Mouse (Mus musculus): ENCODE data around the gene Helz2. TPM values are rescaled to one million over a fixed set of nuclear protein-coding genes. Genes with fewer than 3 reads are reported as not detected.

Gene Helz2
- total RNA-seq (2023) = 10 to 100 TPM; 57.6 to 57.7 TPM

DNA sequence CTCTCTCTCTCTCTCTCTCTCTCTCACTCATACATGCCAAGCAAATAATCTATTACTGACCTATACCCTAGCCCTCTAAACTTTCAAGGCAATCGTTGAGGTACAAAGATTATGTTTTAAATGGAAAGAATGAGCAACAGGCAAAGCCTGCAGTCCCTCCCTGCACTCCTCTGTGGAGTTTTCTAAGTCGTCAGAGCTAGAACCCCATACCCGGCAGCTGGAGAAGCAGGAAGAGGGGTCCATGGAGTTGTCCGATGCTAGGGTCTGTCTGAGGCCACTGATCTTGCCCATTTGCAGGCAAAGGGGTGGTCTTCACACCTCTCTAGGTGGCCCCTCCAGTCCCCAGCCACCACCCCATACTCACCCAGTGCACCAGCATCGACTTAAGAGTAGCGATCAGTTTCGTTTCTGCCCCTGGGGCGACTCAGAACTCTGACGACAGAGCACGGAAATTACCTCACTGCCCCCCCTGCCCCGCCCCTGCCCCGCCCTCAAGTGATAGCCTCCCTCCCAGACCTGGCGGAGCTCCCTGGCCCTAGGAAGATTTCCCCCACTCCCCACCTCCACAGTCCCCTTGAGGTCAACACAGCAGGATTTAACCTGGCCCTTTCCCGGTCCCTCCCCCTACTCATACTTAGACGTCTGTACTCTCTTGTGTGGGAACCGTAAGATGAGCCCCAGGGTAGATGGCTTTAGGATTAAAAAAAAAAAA, at the start of gene Helz2:
Helz2 (minus strand) TSS at position 426 of the 712 bp plus-strand sequence.

DNA sequence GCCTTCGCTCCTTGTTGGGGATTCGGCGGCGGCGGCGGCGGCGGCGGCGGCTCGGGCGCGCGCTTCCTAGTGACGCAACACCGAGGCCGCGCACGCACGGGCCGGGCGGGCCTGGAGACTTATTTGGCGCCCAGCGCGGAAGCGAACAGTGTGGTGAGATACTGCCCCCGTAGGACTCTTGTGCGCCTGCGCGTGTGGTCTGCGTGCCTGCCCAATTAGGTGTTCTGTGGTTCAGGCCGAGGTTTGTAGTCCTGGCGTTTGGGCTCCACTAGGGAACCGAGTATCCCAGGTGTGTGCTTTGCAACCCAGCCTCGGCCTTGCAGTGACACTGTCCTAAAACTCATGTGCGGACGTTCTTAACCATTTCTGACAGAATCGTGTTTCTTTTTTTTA, 46.1 kb upstream of the Helz2 start, which contains the start of gene Gmeb2:
Gmeb2 (minus strand) TSS at position 78 of the 393 bp plus-strand sequence.

DNA sequence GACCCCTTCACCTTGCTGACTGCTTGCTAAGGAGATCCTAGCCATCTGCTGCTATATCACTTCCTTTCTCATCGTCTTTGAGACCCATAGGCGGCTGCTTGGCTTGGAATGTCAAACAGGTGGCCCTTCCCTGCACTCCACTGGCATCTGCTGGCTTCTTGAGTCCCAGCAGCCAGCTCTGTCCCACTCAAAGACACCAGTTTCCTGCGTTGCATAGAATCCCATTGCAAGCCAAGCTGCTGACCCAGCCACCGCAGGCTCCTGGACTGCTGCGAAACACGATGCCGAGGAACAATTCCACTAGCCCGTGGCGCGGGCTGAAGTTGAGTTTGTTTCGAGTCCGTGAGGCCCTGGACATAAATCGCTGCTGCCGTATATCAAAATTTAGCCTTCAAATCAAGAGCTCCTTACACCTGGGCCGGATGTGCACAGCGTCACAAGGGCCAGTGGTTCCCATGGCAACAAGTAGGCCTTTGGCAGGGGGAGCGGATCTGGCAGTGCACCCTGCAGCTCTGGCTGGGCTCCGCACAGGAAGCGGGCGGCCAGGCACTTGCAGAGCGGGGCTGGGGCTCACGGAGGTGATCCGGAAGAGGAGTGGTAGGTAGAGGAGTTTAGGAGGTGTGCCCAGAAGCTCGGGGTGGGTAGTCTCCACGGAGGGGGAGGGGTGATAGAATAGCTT, 22.1 kb downstream of the Helz2 start, which contains the start of gene Fndc11:
Fndc11 (plus strand) TSS at position 476 of the 679 bp plus-strand sequence.

DNA sequence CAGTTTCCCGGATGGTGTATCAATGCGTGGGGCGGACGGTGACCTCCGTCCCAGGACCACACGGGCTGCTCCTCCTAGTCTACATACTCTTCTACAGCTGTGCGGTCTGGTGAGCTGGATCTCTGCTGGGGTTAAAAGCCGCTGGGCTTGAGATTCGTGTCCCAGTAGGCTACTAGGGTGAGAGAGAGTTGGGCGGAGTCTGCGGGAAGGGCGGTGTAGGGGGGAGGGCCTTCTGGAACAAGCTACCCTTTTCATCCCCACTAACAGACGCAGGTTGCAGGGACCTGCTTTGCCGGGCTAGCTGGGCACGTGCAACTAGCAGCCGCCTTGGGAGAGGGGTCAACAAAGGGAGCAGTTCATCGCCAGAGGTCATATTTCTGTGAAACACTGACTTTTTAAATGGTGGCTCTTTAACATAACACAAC, 28.8 kb downstream of the Helz2 start, which contains the start of gene Srms:
Srms (minus strand) TSS at position 165 of the 425 bp plus-strand sequence.

DNA sequence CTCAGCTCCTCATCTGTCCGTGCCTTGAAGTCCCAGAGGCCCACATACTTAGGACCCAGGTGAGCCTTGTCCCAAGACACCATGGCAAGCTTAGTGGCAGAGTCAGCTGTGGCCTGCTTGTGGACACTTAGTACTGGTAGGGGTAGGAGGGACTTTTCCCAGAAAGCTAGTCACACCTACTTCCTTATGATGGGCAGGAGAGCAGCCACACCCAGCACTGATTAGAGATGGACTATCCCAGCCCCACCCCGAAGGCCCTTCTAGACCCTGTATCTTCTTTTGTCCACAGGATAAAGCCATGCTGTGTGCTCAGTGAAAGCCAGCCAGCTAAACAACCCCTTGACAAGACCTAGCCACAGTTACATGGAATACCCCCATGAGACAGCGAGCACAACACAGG, 39.4 kb downstream of the Helz2 start, which contains the start of gene Ptk6:
Ptk6 (minus strand) TSS at position 368 of the 400 bp plus-strand sequence.

DNA sequence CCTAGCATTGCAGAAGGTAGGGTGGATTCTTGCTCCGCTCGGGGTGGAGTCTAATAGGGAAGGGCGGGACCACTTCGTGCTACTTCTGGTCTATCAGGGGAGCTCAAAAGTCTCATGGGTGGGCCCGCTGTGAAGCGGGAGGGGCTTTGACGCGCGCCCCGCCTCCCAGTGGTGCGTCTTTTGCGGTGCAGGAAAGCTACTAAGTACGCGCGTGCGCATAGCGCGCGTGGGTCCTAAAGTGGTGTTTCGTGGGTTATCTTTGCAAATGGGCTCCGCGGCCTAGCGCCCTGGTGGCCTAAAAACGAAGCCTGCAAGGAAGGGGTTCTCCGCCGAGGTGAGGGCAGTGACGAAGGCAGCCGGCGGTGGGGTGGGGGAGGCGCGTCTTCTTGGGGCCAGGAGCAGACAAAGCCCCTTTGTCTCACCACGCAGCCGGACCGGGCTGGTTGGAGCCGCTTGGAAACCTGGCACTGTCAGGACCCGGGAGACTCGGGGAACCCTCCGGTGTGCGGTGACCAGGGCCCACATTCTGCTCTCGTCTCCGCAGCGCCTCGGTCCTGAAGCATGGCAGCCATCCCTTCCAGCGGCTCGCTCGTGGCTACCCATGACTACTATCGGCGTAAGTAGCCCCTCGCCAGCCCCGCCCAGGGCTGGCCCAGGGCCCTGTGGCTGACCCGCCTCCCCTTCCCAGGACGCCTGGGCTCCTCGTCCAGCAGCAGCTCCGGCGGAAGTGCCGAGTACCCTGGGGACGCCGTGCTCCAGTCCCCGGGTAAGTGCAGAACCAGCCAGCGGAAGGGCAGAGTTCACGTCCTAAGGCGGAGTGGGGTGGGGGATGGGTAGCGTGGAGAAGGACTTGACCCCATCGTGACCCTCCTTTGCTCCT, 54.5 kb downstream of the Helz2 start, which contains the start of gene Ppdpf:
Ppdpf (plus strand) TSS at position 127 of the 880 bp plus-strand sequence.

Other genes with a start within 250 kb of the Helz2 start
- gene Chrna4, start 198.5 kb downstream of the Helz2 start, total RNA-seq (2023) = not detected
- gene Kcnq2, start 106.7 kb downstream of the Helz2 start, total RNA-seq (2023) = not detected
- not detected for gene Eef1a2, start 85.0 kb downstream of the Helz2 start, total RNA-seq (2023)
- 10 to 100 TPM; 61.3 to 68.4 TPM for gene Ppdpf, start 54.8 kb downstream of the Helz2 start, total RNA-seq (2023)
- under 1 TPM in 1 of 2 experiments, not detected in 1; 0.34 TPM for gene Ptk6, start 39.2 kb downstream of the Helz2 start, total RNA-seq (2023)
- not detected for gene Srms, start 28.8 kb downstream of the Helz2 start, total RNA-seq (2023)
- not detected for gene Fndc11, start 22.0 kb downstream of the Helz2 start, total RNA-seq (2023)
- 10 to 100 TPM; 26.5 to 28.5 TPM for gene Gmeb2, start 46.0 kb upstream of the Helz2 start, total RNA-seq (2023)
- gene Stmn3, start 72.5 kb upstream of the Helz2 start, total RNA-seq (2023) = not detected
- 10 to 100 TPM; 24.7 to 26.6 TPM for gene Rtel1, start 77.7 kb upstream of the Helz2 start, total RNA-seq (2023)
- gene Zgpat, start 122.9 kb upstream of the Helz2 start, total RNA-seq (2023) = 10 to 100 TPM; 39.2 to 39.5 TPM
- gene Arfrp1, start 123.4 kb upstream of the Helz2 start, total RNA-seq (2023) = 10 to 100 TPM; 54.3 to 60.9 TPM
- gene Lime1, start 138.1 kb upstream of the Helz2 start, total RNA-seq (2023) = 10 to 100 TPM; 23.7 to 30.1 TPM
- 1 to 10 TPM; 6.2 to 8.5 TPM for gene Zbtb46, start 217.4 kb upstream of the Helz2 start, total RNA-seq (2023)

All from monocyte, adult 59 days (primary cell).